Mouse (Mus musculus): ENCODE data around the gene Aqp9.

Aqp9 gene

DNA sequence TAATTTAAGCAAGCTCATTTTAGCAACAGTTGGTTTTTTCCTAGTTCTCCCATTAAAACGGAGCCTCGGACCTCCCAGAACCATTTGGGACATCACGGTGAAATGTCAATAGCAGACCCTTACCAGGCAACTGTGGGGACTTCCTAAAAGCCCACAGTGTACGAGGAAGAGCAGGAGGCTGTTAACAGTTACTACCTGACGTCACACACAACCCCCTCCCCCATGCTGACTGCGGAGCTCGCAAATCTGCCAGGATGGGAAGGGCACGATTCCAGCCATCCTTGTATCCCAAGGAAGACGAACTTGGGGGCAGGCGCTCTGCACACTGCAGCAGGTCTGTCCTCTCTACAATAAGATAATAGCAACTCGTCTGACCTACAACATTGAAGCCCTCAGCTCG, at the start of gene Aqp9:
Gene Aqp9, minus strand, starts transcription at position 172 of the 400 bp plus-strand sequence.
- no peak for DNase-seq (ENCODE audit: extremely low read depth, low read depth, low spot score)

DNA sequence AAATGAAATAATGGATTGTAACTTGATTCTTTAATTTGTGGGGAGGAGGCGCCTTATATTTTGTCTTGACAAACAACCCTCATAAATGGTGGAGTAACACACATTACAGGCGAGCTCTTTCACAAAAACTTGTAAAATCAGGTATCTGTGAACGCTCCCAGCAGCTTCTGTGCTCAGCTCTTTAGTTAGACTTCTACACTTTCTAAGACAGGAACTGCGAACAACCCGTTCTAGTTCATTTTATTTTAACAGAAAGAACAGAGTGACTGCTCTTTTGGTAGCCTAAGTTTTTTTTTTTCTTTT, 49.3 kb upstream of the Aqp9 start:
- no peak for DNase-seq (ENCODE audit: extremely low read depth, low read depth, low spot score)

DNA sequence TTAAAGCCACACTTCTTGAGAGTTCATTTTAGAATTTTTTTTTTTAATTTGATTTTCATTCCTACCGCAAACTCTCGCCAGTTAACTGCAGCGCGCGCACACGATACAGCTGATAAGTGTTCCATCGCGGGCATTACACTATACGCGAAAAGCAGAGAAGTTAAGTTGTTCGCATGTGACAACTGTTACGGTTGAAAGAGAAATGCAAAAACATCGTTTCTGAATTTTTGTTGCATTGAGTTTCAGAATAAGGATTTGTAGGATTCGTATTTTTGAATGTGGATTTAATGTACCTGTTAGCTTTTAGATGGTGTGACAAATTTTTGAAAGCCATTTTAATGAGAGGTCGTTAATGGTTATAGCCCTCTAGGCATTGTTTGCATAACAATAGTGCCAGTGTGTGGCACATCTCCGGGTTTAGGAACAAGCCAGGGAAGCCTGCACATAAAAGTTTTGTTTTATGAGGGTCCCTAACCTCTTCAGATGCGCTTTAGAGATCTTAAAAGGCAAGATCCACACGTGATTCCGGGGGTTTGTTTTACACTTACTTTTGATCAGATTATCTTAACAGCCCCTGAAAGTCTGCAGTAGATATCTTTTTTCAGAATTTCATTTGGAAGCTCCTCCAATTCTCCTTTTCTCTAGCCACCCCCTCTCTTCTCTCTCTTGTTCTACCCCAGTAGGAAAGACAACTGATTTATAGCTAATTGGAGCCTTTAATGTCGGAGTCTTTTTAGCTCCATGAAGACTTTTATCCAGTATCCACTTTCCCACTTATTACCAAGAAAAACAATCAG, 48.7 kb upstream of the Aqp9 start:
- DNase-seq (ENCODE audit: extremely low read depth, low read depth, low spot score), result no peak

DNA sequence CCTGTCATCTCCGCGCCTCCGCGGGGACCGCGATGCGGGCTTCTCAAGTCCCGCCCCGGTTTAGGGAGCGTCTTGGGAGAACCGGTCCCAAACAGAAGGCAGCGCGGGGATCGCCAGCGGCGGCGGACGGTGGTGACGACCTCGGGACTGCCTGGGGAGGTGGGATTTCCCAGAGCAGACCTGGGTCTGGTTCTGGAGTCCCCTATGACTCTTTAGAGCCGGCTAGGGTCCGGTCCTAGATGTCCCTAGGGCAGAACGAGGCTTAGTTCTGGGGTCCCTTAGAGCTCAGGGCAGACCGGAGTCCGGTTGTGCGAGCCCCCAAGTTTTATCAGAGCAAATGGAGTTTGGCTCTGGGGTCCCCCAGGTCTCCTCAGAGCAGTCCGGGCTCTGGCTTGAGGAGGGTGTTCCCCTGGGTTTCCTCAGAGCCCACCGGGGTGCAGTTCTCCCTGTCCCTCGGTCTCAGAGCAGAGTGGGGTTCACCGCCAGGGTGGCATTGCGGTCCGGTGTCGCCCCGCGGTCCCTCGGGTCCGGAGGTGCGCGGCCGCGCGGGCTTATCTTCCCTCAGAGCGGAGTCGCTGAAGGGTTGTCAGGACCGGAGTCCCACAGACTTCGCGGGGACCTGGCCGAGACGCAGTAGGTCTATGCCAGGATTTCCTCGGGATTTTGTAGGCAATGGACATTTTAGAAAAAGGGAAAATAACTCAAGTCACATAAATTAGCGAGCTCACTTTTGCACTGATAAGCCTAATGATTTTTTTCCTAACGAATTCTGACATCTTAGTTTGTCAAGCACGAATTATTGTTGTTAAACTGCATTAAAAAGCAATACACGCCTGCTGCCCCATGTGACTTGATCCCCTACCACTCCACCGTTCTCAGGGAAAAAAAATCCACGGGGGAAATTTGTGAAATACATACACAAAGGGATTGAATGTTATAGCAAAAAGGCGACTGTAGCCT, 47.8 kb upstream of the Aqp9 start:
- DNase-seq (ENCODE audit: extremely low read depth, low read depth, low spot score), result no peak

DNA sequence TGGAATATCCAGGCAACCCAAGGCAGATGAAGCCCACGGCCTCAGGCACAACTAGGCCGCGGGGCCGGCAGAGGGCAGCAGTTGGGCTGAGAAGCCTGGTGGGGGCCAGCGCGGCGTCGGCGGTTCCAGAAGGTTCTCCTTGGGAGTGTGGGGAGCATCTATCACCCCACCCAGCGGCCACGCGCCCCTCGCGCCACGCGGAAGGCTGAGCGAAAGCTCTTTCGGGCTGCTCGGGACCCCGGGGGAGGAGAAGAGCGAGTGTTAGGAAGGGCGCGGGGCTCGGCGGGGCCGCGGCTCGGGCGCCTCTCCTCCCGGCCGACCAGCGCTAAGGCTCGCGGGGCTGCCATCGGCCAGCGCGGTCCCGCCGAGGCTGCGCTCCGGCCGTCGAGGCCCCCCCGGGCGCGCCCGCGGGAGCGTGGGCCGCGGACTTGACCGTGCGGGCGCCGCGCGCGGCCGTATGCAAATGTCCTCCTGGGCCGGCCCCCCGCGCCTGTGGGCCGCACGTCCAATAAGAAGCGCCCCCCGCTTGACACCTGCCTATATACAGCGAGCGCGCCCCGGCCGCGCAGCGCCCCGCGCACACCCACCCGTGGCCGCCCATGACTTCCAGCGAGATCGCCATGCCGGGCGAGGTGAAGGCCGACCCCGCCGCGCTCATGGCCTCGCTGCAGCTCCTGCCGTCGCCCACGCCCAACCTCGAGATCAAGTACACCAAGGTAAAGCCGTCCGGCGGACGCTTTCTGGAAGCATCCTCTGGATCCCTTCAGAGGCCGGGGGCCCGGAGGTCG, 47.0 kb upstream of the Aqp9 start, which contains the start of gene Aldh1a2:
Gene Aldh1a2, plus strand, starts transcription at position 542 of the 788 bp plus-strand sequence.
- DNase-seq (ENCODE audit: extremely low read depth, low read depth, low spot score), result no peak

DNA sequence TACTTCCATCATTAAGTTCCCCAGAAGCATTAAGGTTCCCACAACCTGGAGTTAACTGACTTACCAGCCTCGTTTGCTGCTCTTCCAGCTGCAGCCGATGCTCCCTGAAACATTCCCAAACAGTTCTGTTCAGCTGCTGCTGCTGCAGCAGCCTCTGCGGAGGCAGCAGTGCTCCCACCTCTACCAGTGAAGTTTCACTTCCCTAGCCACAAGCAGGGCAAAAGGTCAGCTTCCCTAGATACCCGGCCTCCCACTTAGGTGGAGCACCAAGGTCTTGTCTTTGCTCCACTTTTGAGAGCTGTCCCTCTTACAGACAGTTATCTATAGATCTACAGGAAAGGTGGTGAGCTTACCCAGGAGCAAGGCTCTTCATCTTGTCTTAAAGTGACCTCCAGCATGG, 45.2 kb upstream of the Aqp9 start:
- no peak for DNase-seq (ENCODE audit: extremely low read depth, low read depth, low spot score)

DNA sequence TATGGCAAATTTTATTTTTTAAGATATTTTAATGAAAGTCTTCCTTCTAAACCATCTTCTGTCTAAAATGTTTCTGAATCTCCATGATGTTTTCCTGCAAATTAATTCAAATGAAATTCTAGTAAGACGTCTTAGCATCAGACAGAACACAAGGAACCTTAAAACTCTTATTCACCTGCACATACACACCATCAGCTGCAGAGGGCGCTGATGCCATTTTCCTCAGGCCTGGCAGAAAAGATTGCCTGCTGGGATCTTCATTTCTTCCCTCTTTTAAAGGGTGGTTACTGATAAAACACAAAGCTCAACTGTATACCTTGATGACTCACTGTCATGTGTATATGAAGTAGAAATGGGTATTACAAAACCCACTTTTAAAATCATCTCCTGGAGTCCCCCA, 42.4 kb upstream of the Aqp9 start:
- no peak for DNase-seq (ENCODE audit: extremely low read depth, low read depth, low spot score)

DNA sequence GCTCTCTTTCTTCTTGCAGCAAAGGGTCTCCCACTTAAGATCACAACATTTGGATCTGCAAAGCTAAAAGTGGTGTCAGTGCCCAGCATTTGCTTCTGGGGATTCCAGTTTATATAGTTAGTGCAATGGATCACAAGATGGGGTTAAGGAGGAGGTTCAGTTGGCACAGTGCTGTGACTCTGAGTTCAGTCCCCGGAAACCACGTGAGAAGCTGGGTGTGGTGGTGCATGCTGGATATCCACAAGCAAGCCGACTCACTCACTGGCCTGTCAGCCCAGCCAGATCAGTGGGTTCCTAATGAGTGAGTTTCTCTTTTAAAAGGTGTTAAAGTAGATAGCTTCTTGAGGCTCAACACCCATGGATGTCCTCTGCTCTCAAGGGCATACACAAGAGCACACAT, 40.8 kb upstream of the Aqp9 start:
- DNase-seq (ENCODE audit: extremely low read depth, low read depth, low spot score), result no peak

DNA sequence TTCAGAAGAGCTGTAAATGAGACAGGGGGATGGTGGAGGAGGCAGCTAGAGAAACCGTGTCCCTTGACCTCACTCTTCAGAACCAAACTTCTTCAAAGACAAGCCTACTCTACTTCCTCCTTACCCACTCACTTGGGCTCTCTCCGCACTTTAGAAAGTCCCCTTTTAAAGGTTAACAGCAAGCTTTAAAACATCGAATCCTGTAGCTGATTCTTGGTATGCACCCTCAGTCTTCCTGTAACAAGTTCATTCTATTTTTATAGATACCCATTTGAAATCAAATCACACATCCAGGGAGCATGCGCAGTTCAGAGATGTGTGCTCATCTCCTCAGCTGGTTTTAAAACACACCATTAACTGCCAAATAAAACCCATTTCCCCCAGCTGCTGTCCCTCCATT, 33.8 kb upstream of the Aqp9 start:
- no peak for DNase-seq (ENCODE audit: extremely low read depth, low read depth, low spot score)

DNA sequence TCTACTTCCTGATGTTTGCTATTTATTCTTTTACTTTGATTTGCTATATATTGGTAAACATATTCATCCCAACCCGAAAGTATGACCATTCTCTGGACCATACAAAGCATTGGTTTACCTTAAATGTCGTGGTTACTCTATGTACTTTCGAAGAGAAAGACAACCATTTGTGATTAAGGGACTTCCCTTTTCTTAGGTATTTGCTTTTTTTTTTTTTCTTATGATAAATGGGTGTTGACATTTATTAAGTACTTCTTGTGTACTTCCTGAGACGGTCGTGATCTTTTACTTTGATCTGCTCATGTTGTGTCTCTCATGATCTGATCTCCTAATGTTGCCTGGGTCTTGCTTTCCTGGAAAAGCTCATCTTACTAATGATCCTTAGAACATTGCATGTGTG, 30.3 kb upstream of the Aqp9 start:
- DNase-seq (ENCODE audit: extremely low read depth, low read depth, low spot score), result no peak

DNA sequence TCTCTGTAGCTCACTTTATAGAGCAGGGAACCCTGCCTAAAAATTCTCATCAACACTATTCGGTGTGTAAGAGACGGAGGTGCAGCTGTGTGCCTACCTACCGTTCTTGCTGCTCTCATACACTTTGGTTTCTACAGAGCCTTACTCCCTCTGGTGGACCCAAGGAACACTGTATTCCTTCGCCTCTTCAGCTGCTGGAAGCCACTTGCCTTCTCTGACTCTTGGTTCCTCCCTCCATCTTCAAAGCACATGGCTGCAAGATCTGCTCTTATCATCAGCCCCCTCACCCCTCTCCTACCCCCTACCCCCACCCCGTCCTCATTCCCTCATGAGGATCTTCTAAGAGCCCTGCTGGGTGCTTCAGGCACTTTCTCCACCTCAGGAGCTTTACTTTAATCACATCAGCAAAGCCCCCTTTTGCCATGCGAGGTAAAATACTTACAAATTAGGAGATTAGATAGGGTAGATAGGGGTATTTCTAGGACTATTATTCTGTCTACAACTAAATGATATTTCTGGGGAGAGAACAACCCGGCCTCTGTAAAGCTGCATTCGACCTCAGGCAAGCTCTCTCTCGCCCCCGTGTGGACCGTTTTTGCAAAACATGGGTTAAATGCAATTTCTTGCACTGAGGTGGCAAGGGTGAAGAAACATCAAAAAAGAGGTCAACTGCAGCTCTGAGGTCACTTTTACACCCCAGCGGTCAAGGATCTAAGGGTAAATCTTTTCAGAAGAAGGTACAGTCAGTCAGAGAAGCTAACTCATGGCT, 20.3 kb upstream of the Aqp9 start:
- no peak for DNase-seq (ENCODE audit: extremely low read depth, low read depth, low spot score)

DNA sequence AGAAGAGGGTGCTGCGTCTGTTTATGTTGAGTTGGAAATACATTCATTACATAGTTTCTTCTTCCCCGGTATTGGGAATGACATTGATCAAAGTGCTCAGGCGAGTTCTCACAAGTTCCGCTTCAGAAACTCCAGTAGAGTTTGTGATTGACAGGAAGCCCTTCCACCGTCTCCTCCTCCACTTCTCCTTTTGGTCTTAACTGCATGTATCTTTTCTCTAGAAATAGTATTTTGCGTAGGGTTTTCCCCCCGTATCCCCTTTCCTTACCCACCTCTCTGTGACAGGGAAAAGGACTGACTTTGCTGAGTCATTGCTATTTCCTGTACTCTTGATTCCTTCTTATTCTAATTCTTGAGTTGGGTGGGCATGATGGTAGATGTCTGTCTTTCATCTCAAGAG, 18.9 kb upstream of the Aqp9 start:
- DNase-seq (ENCODE audit: extremely low read depth, low read depth, low spot score), result no peak

DNA sequence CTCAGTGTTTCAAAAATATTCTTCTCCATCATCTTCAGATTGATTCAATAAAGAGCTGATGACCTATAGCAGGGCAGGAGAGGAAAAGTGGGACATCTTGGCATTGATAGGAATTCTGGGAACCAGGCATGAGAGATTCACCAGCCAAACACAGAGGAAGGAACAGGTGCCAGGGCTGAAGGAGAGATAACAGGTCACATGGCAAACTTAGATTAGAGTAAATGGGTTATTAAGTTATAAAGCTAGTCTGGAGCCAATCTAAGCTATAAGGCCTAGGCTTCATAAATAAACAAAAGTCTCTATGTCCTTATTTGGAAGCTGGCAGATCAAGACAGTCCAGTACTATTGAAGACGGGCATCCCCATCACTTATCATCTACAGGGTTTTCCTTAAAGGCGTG, 17.3 kb upstream of the Aqp9 start:
- DNase-seq (ENCODE audit: extremely low read depth, low read depth, low spot score), result no peak

DNA sequence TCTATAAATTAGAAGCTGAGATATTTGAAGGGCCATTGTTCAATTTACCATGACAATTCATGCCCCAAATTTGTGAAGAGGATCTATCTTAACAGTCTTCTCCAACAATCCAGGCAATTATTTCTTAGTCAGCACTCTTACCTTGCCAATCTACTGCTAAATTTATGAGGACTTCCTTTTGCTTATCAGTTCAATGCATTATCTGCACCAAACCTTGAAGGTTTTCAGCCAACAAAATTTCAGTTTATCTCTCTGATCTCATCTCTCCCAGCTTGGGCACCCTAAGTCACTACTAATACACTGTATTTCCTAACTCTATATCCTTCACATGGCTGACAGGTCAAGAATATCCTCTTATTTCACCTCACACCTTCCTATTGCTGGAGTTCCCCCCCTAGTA, 16.8 kb upstream of the Aqp9 start:
- DNase-seq (ENCODE audit: extremely low read depth, low read depth, low spot score), result no peak

DNA sequence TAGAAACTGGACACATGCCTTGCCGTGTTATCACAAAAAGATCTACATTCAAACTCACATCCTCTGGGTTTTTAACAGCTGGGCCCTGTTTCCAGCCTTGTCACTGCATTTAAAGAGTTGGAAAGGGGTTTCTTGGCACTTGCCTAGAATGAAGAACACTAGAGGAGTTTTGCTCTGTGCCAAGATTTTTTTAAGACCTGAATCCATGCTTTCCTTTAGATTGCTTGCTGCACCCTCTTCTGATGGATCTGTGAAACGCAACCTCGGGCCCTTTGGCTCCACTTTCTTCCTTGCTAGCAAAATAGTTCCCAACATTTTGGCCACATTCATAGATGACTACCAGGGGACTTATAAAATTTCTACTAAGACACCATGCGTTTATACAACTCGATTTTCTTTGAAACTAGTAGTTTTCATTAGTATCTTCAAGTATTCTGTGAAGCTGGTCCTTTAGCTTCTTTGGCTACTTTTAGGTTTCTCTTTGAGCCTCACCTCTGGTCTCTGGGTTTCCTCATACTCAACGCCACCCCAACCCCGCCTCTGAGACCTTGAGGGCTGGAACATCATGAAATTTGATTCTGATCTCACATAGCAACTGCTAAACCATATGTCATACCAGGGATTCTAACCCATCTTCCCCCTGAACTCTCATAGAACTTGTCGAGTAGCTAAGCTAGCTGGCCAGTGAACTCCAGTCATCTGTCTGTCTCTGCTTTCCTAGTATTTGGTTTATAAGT, 11.7 kb upstream of the Aqp9 start:
- DNase-seq (ENCODE audit: extremely low read depth, low read depth, low spot score), result no peak

DNA sequence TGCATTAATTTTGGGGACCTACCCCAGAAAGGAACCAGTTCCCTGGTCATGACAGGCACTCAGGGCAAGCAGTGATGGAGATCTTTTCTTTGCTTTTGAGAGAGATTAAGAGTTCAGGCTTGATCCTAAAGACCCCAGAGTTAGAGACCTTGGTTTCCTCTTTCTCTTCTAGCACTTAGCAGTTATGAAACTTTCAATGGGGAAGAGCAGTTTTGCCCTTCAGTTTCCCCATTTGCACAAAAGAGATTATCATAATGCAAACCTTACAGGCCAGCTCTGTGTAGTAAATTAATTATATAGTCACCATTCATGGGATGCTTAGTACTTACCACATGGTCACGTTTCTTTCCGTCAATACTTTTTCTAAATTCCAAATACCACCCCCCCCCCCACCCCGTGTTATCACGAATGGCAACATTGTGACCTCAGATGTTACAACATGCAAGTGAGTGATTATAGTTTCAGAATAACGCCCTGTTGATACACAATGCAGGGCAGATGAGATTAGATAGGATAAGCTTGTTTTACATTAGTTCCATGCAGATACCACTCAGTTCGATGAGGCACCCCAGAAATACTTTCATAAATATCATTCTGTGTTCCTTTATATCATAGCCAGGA, 10.9 kb upstream of the Aqp9 start:
- DNase-seq (ENCODE audit: extremely low read depth, low read depth, low spot score), result no peak

DNA sequence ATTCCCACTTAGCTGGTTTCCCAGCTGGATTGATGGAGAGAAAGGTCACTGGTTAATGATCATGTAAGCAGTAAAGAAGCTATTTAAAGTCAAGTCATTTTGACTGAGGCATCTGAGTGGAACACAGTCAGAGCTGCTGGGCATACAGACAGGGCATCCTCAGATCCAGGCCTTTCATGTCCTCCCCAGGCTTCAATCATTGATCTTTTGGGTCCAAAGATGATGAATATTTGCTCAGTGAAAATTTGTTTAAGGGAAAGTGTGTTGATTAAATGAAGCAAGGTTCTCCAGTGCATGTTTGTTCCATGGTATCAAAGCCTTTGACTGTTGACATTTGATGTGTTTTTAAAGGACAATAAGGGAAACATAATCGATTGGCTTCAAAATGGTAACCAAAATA, 7.2 kb upstream of the Aqp9 start:
- DNase-seq (ENCODE audit: extremely low read depth, low read depth, low spot score), result no peak

DNA sequence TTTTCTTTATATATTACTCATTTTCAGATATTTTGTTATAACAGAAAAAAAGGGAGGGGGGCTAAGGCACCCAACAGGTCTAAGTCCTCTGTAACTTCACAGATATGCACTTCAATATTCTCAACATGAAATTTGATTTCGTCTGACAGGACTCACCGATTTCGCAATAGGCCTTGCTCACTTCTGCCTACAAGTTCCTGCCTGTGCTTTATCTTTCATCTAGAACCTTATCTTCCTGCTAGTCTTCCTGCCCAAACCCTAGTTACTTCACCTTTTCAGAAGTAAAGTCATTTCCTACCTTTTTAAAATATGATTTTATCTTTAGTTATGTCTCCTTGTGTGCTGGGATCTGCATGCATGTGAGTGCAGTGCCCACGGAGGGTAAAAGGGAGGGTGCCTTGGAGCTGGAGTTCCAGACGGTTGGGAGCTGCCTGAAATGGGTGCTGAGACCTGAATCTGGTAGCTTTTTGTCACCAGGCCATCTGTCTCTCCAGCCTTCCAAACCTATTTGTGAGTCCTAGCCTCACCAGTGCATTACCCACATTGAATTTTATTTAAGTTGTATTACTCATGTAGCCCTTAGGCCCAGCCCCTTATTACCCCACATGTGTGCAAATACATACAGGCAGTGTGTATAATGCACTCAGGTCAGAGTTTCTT, 6.0 kb upstream of the Aqp9 start:
- peak; percentile 69 for DNase-seq (ENCODE audit: extremely low read depth, low read depth, low spot score)

DNA sequence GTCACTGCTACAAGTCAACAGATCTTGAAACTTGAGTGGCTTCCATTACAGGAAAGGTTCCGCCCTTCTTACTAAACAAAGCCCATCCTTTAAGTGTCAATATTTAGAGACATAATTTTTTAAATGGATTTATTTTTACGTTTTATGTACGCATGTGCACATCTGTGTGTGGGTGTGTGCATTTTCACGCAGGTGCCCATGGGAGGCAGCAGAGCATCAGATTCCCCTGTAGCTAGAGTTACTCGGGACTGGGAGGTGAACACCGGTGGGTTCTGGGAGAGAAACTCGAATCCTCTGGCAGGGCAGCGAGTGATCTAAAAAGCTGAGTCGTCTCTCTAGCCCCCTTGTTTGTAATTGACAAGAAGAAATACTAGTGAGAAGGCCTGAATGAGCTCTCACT, 5.1 kb upstream of the Aqp9 start:
- DNase-seq (ENCODE audit: extremely low read depth, low read depth, low spot score), result no peak
